10 mouse cellular contexts compared by ENCODE assay signal in the genomic region with DNA sequence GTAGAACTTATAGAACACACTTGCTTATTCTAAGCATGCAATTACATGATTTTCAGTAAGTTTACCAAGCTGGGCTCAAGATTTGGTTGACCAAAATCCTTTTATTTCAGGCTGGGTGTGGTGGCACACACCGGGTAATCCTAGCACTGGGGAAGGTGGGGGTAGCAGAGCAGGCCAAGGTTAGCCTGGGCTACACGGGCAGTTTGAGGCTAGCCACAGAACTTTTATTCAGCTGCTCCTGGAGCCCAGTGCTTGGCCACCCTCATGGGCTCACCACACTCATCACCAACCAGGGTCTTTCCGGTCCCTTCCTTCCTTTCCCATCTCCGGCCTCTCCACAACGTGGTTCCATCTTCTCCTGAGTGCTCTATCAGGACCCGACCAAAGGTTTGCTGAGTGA. TPM values are rescaled to one million over a fixed set of nuclear protein-coding genes. Genes with fewer than 3 reads are reported as not detected.
DNase-seq lines count a peak whose midpoint lies in the region; ATAC-seq lines count a peak whose summit lies in the region.
"Had no signal": no experiment of that assay in that cellular context is flagged by ENCODE, and none has a peak within 500 bp of the region (broad histone marks: within the 10 kb centered on the region; RNA-seq: fewer than 3 reads in every experiment).

No protein-coding gene starts in this region.

- DNase-seq in heart, postnatal 36 days, result no peak
- no peak for DNase-seq in liver, embryonic 13.5 days
- DNase-seq in embryonic facial prominence, embryonic 10.5 days (ENCODE audit: low spot score), result no peak
- DNase-seq in spleen, postnatal 14 days (ENCODE audit: low spot score in 2 of 2), result no peak
- DNase-seq in embryo, embryonic 9.5 days (ENCODE audit: extremely low spot score), result no peak

- no peaks in the 10 kb centered on the region for H3K36me3 ChIP-seq in heart, embryonic 15.5 days
- H3K36me3 ChIP-seq in liver, embryonic 13.5 days, result no peaks in the 10 kb centered on the region
- H3K36me3 ChIP-seq in liver, embryonic 12.5 days, result no peaks in the 10 kb centered on the region
- no peaks in the 10 kb centered on the region for H3K36me3 ChIP-seq in embryonic facial prominence, embryonic 10.5 days (replicated peaks)
- no peaks in the 10 kb centered on the region for H3K36me3 ChIP-seq in intestine, embryonic 15.5 days
- H3K36me3 ChIP-seq: liver, embryonic 15.5 days had no signal

- intact Hi-C loops in heart, postnatal 36 days (cut with DNase I), result loop anchor here (1.0 to 5.0 kb wide), 3 partner anchors 79 to 132 kb away; no protein-coding TSS in a partner anchor

- H3K9me3 ChIP-seq in heart, embryonic 15.5 days (replicated peaks), result no peaks in the 10 kb centered on the region
- H3K9me3 ChIP-seq in liver, embryonic 13.5 days (replicated peaks), result no peaks in the 10 kb centered on the region
- no peaks in the 10 kb centered on the region for H3K9me3 ChIP-seq in liver, embryonic 12.5 days (replicated peaks)
- no peaks in the 10 kb centered on the region for H3K9me3 ChIP-seq in embryonic facial prominence, embryonic 10.5 days
- H3K9me3 ChIP-seq in intestine, embryonic 15.5 days, result no peaks in the 10 kb centered on the region
- H3K9me3 ChIP-seq: liver, embryonic 15.5 days had no signal

- H3K27me3 ChIP-seq in heart, embryonic 15.5 days, result no peaks in the 10 kb centered on the region
- H3K27me3 ChIP-seq in liver, embryonic 13.5 days, result peaks cover 40% of the 10 kb centered on the region
- H3K27me3 ChIP-seq in liver, embryonic 12.5 days (replicated peaks), result peaks cover 61% of the 10 kb centered on the region
- peaks cover 14% of the 10 kb centered on the region; the same call in 1 of the 2 replicates for H3K27me3 ChIP-seq in embryonic facial prominence, embryonic 10.5 days (replicated peaks; ENCODE audit: low read depth, poor library complexity, severe bottlenecking)
- no peaks in the 10 kb centered on the region for H3K27me3 ChIP-seq in intestine, embryonic 15.5 days (replicated peaks)

- peak overlapping the region; percentile 39 for H3K27ac ChIP-seq in heart, embryonic 15.5 days
- no peak overlapping the region for H3K27ac ChIP-seq in liver, embryonic 13.5 days
- H3K27ac ChIP-seq in liver, embryonic 12.5 days, result no peak overlapping the region
- H3K27ac ChIP-seq in embryonic facial prominence, embryonic 10.5 days (replicated peaks), result peak overlapping the region; percentile 77
- no peak overlapping the region for H3K27ac ChIP-seq in intestine, embryonic 15.5 days
- H3K27ac ChIP-seq: liver, embryonic 15.5 days had no signal

- H3K4me1 ChIP-seq in heart, embryonic 15.5 days (replicated peaks), result peaks cover 17% of the 10 kb centered on the region
- H3K4me1 ChIP-seq in liver, embryonic 13.5 days (replicated peaks), result peaks cover 23% of the 10 kb centered on the region
- H3K4me1 ChIP-seq in liver, embryonic 12.5 days, result peaks cover 20% of the 10 kb centered on the region
- peaks cover 23% of the 10 kb centered on the region for H3K4me1 ChIP-seq in embryonic facial prominence, embryonic 10.5 days
- H3K4me1 ChIP-seq in intestine, embryonic 15.5 days (replicated peaks), result peaks cover 14% of the 10 kb centered on the region; the same call in 1 of the 2 replicates

- no peak overlapping the region for H3K9ac ChIP-seq in heart, embryonic 15.5 days
- no peak overlapping the region for H3K9ac ChIP-seq in liver, embryonic 13.5 days
- H3K9ac ChIP-seq in liver, embryonic 12.5 days, result no peak overlapping the region
- H3K9ac ChIP-seq in intestine, embryonic 15.5 days, result no peak overlapping the region
- H3K9ac ChIP-seq: liver, embryonic 15.5 days had no signal

- 50% methylated on average over 6 of the region's 6 CpGs for WGBS in heart, embryonic 15.5 days
- WGBS in liver, embryonic 13.5 days (ENCODE audit: insufficient replicate concordance), result 42% methylated on average over 6 of the region's 6 CpGs
- WGBS in liver, embryonic 12.5 days (ENCODE audit: insufficient replicate concordance), result 38% methylated on average over 6 of the region's 6 CpGs
- WGBS in embryonic facial prominence, embryonic 10.5 days, result 54% methylated on average over 6 of the region's 6 CpGs
- WGBS in intestine, embryonic 15.5 days, result 52% methylated on average over 6 of the region's 6 CpGs

- H3K4me2 ChIP-seq in heart, embryonic 15.5 days, result no peak overlapping the region
- H3K4me2 ChIP-seq in liver, embryonic 13.5 days, result no peak overlapping the region
- no peak overlapping the region for H3K4me2 ChIP-seq in liver, embryonic 12.5 days
- H3K4me2 ChIP-seq in intestine, embryonic 15.5 days (replicated peaks), result no peak overlapping the region
- H3K4me2 ChIP-seq: liver, embryonic 15.5 days had no signal

- no peak for ATAC-seq in heart, embryonic 15.5 days (replicated peaks; ENCODE audit: insufficient number of reproducible peaks, insufficient read depth, low FRiP score, low read depth)
- peak; percentile 41; the same call in 1 of the 2 replicates for ATAC-seq in liver, embryonic 13.5 days (ENCODE audit: low read depth)
- ATAC-seq in liver, embryonic 12.5 days, result no peak
- ATAC-seq in intestine, embryonic 15.5 days, result peak; percentile 9; the same call in 1 of the 2 replicates

- no peak overlapping the region for H3K4me3 ChIP-seq in heart, embryonic 15.5 days
- H3K4me3 ChIP-seq in liver, embryonic 13.5 days (replicated peaks), result no peak overlapping the region
- H3K4me3 ChIP-seq in liver, embryonic 12.5 days, result no peak overlapping the region
- peak overlapping the region; percentile 41; the same call in 1 of the 2 replicates for H3K4me3 ChIP-seq in embryonic facial prominence, embryonic 10.5 days
- no peak overlapping the region for H3K4me3 ChIP-seq in intestine, embryonic 15.5 days (replicated peaks)
- H3K4me3 ChIP-seq: liver, embryonic 15.5 days; myocyte had no signal

RNA-seq across cellular contexts. Expression of a gene that starts 17.4 kb away (rescaled TPM):
- polyA plus RNA-seq in heart, embryonic 15.5 days (2015; fragmentation: Nextera tagmentation; extraction: Ambion mirVana), result 236 and 245 TPM in 2 replicates
- 100 to 1,000 TPM; 239 to 270 TPM for total RNA-seq in heart, postnatal 36 days (2021)
- 341 and 377 TPM in 2 replicates for polyA plus RNA-seq in liver, embryonic 13.5 days (2015; fragmentation: Nextera tagmentation; extraction: Ambion mirVana)
- polyA plus RNA-seq in liver, embryonic 12.5 days (2016; fragmentation: Nextera tagmentation; extraction: Ambion mirVana), result 350 and 362 TPM in 2 replicates
- 516 and 527 TPM in 2 replicates for polyA plus RNA-seq in embryonic facial prominence, embryonic 10.5 days (2016; fragmentation: Nextera tagmentation; extraction: Ambion mirVana)
- polyA plus RNA-seq in intestine, embryonic 15.5 days (2015; fragmentation: Nextera tagmentation; extraction: Ambion mirVana), result 464 and 472 TPM in 2 replicates

RNA-seq across cellular contexts. Expression of a gene that starts 49.0 kb away (rescaled TPM):
- polyA plus RNA-seq in heart, embryonic 15.5 days (2015; fragmentation: Nextera tagmentation; extraction: Ambion mirVana), result 27.3 and 31.4 TPM in 2 replicates
- total RNA-seq in heart, postnatal 36 days (2021), result 10 to 100 TPM; 34.6 to 36.2 TPM
- 27.7 and 35.1 TPM in 2 replicates for polyA plus RNA-seq in liver, embryonic 13.5 days (2015; fragmentation: Nextera tagmentation; extraction: Ambion mirVana)
- 38.2 and 39.4 TPM in 2 replicates for polyA plus RNA-seq in liver, embryonic 12.5 days (2016; fragmentation: Nextera tagmentation; extraction: Ambion mirVana)
- polyA plus RNA-seq in embryonic facial prominence, embryonic 10.5 days (2016; fragmentation: Nextera tagmentation; extraction: Ambion mirVana), result 35.0 and 37.5 TPM in 2 replicates
- 34.3 and 34.4 TPM in 2 replicates for polyA plus RNA-seq in intestine, embryonic 15.5 days (2015; fragmentation: Nextera tagmentation; extraction: Ambion mirVana)

Comparison
In these comparisons a context has a peak if more than half of its experiments do, and no peak if none do; other contexts are left out.
1. ATAC-seq: peak in liver, embryonic 13.5 days (single experiment) and intestine, embryonic 15.5 days (single experiment); none in heart, embryonic 15.5 days (single experiment) and liver, embryonic 12.5 days (single experiment).
2. H3K27ac ChIP-seq: peak in heart, embryonic 15.5 days (single experiment) and embryonic facial prominence, embryonic 10.5 days (single experiment); none in liver, embryonic 13.5 days (single experiment), liver, embryonic 12.5 days (single experiment) and intestine, embryonic 15.5 days (single experiment).